Mouse (Mus musculus): ENCODE data around the gene Lix1. TPM values are rescaled to one million over a fixed set of nuclear protein-coding genes. Genes with fewer than 3 reads are reported as not detected.
"Not testable (repeated sequence)": the region's sequence is repeated elsewhere in the genome, so short reads cannot be mapped to it uniquely, and the experiment has no call there.

Lix1 gene
- polyA plus RNA-seq, 1 experiment, result 0.78 TPM

DNA sequence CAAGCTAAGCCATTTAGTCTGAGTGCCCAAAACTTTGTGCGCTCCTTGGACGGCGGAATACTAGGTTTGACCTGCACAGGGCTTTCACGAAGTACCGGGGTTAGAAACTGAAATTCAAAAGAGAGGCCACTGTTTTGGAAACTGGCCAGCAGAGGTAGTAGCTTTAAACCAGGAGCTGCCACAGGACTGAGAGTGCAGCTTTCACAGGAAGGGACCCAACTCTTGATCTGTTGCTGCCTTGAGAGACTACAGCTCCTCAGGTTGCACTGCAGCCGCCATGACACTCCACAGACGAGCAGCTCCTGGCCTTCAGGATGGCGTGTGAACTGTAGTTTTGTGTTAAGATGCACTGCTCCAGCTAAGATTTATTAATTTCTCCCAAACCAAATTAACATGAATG, 89.6 kb downstream of the Lix1 start:
- Histone ChIP-seq H3K4me1 (ENCODE audit: control insufficient read depth, insufficient read depth, low read length) (no peaks in the 10 kb centered on the region), H3K9ac (ENCODE audit: low read depth, poor library complexity, severe bottlenecking) (no peak overlapping the region), H3K9me3 (replicated peaks; ENCODE audit: control insufficient read depth, insufficient read depth, low read length, poor library complexity, severe bottlenecking) (peaks cover 9% of the 10 kb centered on the region), H3K27ac (ENCODE audit: insufficient read depth, low read length) (no peak overlapping the region), H3K36me3 (ENCODE audit: control insufficient read depth, insufficient read depth, low read length, poor library complexity, severe bottlenecking) (no peaks in the 10 kb centered on the region), H3K4me3 (ENCODE audit: low read depth, low read length) (no peak overlapping the region), H3K27me3 (ENCODE audit: control insufficient read depth, insufficient read depth, low read length, poor library complexity, severe bottlenecking) (no peaks in the 10 kb centered on the region)
- no peak for TF ChIP-seq POLR2A (IDR thresholded peaks at IDR 0.05; ENCODE audit: insufficient read depth, low read length)
- no peak for TF ChIP-seq EP300 (IDR thresholded peaks at IDR 0.05; ENCODE audit: insufficient read depth, low read depth, low read length)
- no peak for TF ChIP-seq CTCF (IDR thresholded peaks at IDR 0.05; ENCODE audit: low read depth, low read length)

DNA sequence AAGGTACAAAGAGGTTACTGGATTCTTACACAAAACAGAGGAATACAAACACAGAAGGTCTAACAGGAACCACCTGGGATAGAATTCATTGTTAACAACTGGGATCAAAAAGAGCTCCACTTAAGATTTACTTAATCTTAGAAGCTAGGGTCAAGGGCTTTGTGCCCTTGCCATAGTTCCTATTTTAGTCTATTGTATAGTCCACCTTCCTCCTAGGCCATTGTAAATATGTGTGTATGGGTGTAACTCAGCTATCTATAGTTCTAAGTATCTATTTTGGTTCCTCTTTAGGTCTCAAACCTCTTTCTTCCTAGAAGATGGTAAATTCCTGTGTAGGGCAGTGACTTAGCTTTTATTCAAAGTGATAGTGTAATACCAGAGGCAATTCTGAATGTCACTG, 93.8 kb downstream of the Lix1 start:
- not testable (repeated sequence) for H3K4me1 ChIP-seq (ENCODE audit: control insufficient read depth, insufficient read depth, low read length); H3K9me3 ChIP-seq (replicated peaks; ENCODE audit: control insufficient read depth, insufficient read depth, low read length, poor library complexity, severe bottlenecking); H3K27me3 ChIP-seq (ENCODE audit: control insufficient read depth, insufficient read depth, low read length, poor library complexity, severe bottlenecking)

GRCm38 (mm10) chr17:17496730-17497129, 94.3 kb downstream of the Lix1 start:
- H3K9me3 ChIP-seq (replicated peaks; ENCODE audit: control insufficient read depth, insufficient read depth, low read length, poor library complexity, severe bottlenecking), result peaks cover 9% of the 10 kb centered on the region
- H3K27me3 ChIP-seq (ENCODE audit: control insufficient read depth, insufficient read depth, low read length, poor library complexity, severe bottlenecking), result no peaks in the 10 kb centered on the region
- no peak overlapping the region for H3K4me3 ChIP-seq (ENCODE audit: low read depth, low read length)
- no peak overlapping the region for H3K9ac ChIP-seq (ENCODE audit: low read depth, poor library complexity, severe bottlenecking)
- H3K36me3 ChIP-seq (ENCODE audit: control insufficient read depth, insufficient read depth, low read length, poor library complexity, severe bottlenecking), result no peaks in the 10 kb centered on the region
- no peak overlapping the region for H3K27ac ChIP-seq (ENCODE audit: insufficient read depth, low read length)
- H3K4me1 ChIP-seq (ENCODE audit: control insufficient read depth, insufficient read depth, low read length), result no peaks in the 10 kb centered on the region
- TF ChIP-seq POLR2A (IDR thresholded peaks at IDR 0.05; ENCODE audit: insufficient read depth, low read length) (no peak), EP300 (IDR thresholded peaks at IDR 0.05; ENCODE audit: insufficient read depth, low read depth, low read length) (no peak), CTCF (IDR thresholded peaks at IDR 0.05; ENCODE audit: low read depth, low read length) (no peak)

More for the DNA sequence above, 93.8 kb downstream of the Lix1 start:
- not testable (repeated sequence) for H3K36me3 ChIP-seq (ENCODE audit: control insufficient read depth, insufficient read depth, low read length, poor library complexity, severe bottlenecking); H3K4me3 ChIP-seq (ENCODE audit: low read depth, low read length); H3K27ac ChIP-seq (ENCODE audit: insufficient read depth, low read length); H3K9ac ChIP-seq (ENCODE audit: low read depth, poor library complexity, severe bottlenecking)

- peaks cover 9% of the 10 kb centered on the region for H3K9me3 ChIP-seq (replicated peaks; ENCODE audit: control insufficient read depth, insufficient read depth, low read length, poor library complexity, severe bottlenecking)
- H3K4me1 ChIP-seq (ENCODE audit: control insufficient read depth, insufficient read depth, low read length), result no peaks in the 10 kb centered on the region
- no peaks in the 10 kb centered on the region for H3K27me3 ChIP-seq (ENCODE audit: control insufficient read depth, insufficient read depth, low read length, poor library complexity, severe bottlenecking)
- no peaks in the 10 kb centered on the region for H3K36me3 ChIP-seq (ENCODE audit: control insufficient read depth, insufficient read depth, low read length, poor library complexity, severe bottlenecking)
- no peak overlapping the region for H3K27ac ChIP-seq (ENCODE audit: insufficient read depth, low read length)
- H3K9ac ChIP-seq (ENCODE audit: low read depth, poor library complexity, severe bottlenecking), result no peak overlapping the region
- no peak overlapping the region for H3K4me3 ChIP-seq (ENCODE audit: low read depth, low read length)
- TF ChIP-seq EP300 (IDR thresholded peaks at IDR 0.05; ENCODE audit: insufficient read depth, low read depth, low read length), result no peak
- TF ChIP-seq CTCF (IDR thresholded peaks at IDR 0.05; ENCODE audit: low read depth, low read length), result no peak
- no peak for TF ChIP-seq POLR2A (IDR thresholded peaks at IDR 0.05; ENCODE audit: insufficient read depth, low read length)
Measured at GRCm38 (mm10) chr17:17498848-17499247, 96.4 kb downstream of the Lix1 start.

DNA sequence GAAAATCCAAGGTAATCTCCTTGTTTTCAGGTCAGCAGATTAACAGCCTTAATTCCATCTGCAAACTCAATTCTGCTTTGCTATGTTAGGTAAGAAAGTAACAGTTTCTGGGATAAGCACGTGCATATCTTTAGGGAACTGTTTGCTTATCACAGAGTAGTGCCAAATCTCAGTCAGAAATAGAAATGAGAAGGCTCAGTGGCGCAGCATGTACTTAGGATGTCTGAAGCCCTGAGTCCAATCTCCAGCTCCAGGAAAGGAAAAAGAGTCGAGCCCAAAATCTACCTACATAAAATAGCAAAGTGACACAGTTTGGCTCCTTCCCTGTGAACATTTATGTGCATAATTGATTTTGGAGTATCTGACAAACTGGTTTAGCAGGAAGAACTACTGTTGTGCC, 96.8 kb downstream of the Lix1 start:
- no peak overlapping the region for H3K4me3 ChIP-seq (ENCODE audit: low read depth, low read length)
- no peaks in the 10 kb centered on the region for H3K27me3 ChIP-seq (ENCODE audit: control insufficient read depth, insufficient read depth, low read length, poor library complexity, severe bottlenecking)
- no peaks in the 10 kb centered on the region for H3K4me1 ChIP-seq (ENCODE audit: control insufficient read depth, insufficient read depth, low read length)
- TF ChIP-seq CTCF (IDR thresholded peaks at IDR 0.05; ENCODE audit: low read depth, low read length) (no peak), EP300 (IDR thresholded peaks at IDR 0.05; ENCODE audit: insufficient read depth, low read depth, low read length) (no peak), POLR2A (IDR thresholded peaks at IDR 0.05; ENCODE audit: insufficient read depth, low read length) (no peak)
- no peak overlapping the region for H3K9ac ChIP-seq (ENCODE audit: low read depth, poor library complexity, severe bottlenecking)
- no peak overlapping the region for H3K27ac ChIP-seq (ENCODE audit: insufficient read depth, low read length)
- H3K9me3 ChIP-seq (replicated peaks; ENCODE audit: control insufficient read depth, insufficient read depth, low read length, poor library complexity, severe bottlenecking), result peaks cover 9% of the 10 kb centered on the region
- no peaks in the 10 kb centered on the region for H3K36me3 ChIP-seq (ENCODE audit: control insufficient read depth, insufficient read depth, low read length, poor library complexity, severe bottlenecking)

DNA sequence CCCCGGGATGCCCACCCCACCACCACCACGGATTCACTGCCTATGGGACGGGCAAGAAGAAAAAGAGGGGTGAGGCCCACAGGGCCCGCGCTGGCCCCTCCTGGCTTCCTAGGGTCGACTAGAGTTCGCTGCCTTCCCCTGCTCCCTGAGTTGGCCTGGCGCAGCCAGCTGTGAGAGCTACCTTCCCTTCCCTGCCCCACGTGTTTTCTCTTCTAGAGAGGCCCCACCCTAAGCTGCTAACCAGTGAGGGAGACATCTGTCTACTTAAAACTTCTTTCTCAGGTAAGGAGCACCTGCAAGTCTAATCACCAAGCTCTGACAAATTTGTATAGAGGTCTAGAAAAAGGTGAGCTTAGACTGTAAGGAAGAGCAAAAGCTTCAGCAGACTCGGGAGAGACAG, 104.2 kb downstream of the Lix1 start:
- Histone ChIP-seq H3K36me3 (ENCODE audit: control insufficient read depth, insufficient read depth, low read length, poor library complexity, severe bottlenecking) (no peaks in the 10 kb centered on the region), H3K4me1 (ENCODE audit: control insufficient read depth, insufficient read depth, low read length) (no peaks in the 10 kb centered on the region), H3K9ac (ENCODE audit: low read depth, poor library complexity, severe bottlenecking) (no peak overlapping the region), H3K27me3 (ENCODE audit: control insufficient read depth, insufficient read depth, low read length, poor library complexity, severe bottlenecking) (no peaks in the 10 kb centered on the region), H3K9me3 (replicated peaks; ENCODE audit: control insufficient read depth, insufficient read depth, low read length, poor library complexity, severe bottlenecking) (peaks cover 3% of the 10 kb centered on the region), H3K4me3 (ENCODE audit: low read depth, low read length) (no peak overlapping the region), H3K27ac (ENCODE audit: insufficient read depth, low read length) (no peak overlapping the region)
- TF ChIP-seq POLR2A (IDR thresholded peaks at IDR 0.05; ENCODE audit: insufficient read depth, low read length), result no peak
- TF ChIP-seq CTCF (IDR thresholded peaks at IDR 0.05; ENCODE audit: low read depth, low read length), result no peak
- no peak for TF ChIP-seq EP300 (IDR thresholded peaks at IDR 0.05; ENCODE audit: insufficient read depth, low read depth, low read length)

Other genes starting within 250 kb of the Lix1 start
- gene Riok2, start 28.4 kb upstream of the Lix1 start, polyA plus RNA-seq (2011; ENCODE audit: insufficient read depth, insufficient read length, low read depth, missing spikeins), result 52.6 and 58.5 TPM in 2 replicates
- gene Lnpep, start 222.4 kb downstream of the Lix1 start, polyA plus RNA-seq (2011; ENCODE audit: insufficient read depth, insufficient read length, low read depth, missing spikeins), result 60.5 and 63.5 TPM in 2 replicates